18 mouse cellular contexts compared by ENCODE assay signal in the genomic region with DNA sequence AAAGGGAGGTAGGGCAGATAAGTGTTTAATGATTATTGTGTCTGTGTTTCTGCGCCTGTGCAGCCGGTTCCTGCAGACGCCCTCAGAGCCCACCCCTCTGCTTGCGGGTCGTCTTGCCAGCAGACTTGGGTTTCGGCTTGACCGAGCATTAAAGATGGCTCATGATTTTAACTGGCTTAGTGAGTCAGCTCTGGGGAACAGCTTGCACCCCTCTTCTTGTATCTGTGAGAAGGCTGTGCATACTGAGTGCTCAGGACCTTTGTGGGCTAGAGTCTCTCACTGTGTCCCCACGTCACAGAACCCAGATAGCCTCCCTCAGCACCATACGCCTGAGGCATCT. TPM values are rescaled to one million over a fixed set of nuclear protein-coding genes. Genes with fewer than 3 reads are reported as not detected.
A peak's percentile ranks its signal among the peaks of the same experiment; 100 is the strongest.
DNase-seq lines count a peak whose midpoint lies in the region; ATAC-seq and TF ChIP-seq lines count a peak whose summit lies in the region.
"Had no signal": no experiment of that assay in that cellular context is flagged by ENCODE, and none has a peak within 500 bp of the region (broad histone marks: within the 10 kb centered on the region; RNA-seq: fewer than 3 reads in every experiment).

No protein-coding gene starts in this region.

- no peaks in the 10 kb centered on the region for H3K27me3 ChIP-seq in heart, embryonic 15.5 days
- H3K27me3 ChIP-seq in heart, adult 2 months (ENCODE audit: control insufficient read depth, insufficient read depth, low read length): no peaks in the 10 kb centered on the region
- H3K27me3 ChIP-seq in Patski: no peaks in the 10 kb centered on the region
- H3K27me3 ChIP-seq in embryonic facial prominence, embryonic 13.5 days: no peaks in the 10 kb centered on the region
- no peaks in the 10 kb centered on the region for H3K27me3 ChIP-seq in limb, embryonic 13.5 days

- no peak overlapping the region for H3K4me3 ChIP-seq in heart, embryonic 15.5 days
- no peak overlapping the region for H3K4me3 ChIP-seq in heart, adult 2 months
- no peak overlapping the region for H3K4me3 ChIP-seq in embryonic facial prominence, embryonic 13.5 days
- H3K4me3 ChIP-seq in limb, embryonic 13.5 days: no peak overlapping the region
- H3K4me3 ChIP-seq: erythroblast, embryonic 14.5 days; heart, embryonic 12.5 days; layer of hippocampus, adult 2 months had no signal

- no peak for TF ChIP-seq CTCF in heart, adult 2 months (IDR thresholded peaks at IDR 0.05)
- no peak for TF ChIP-seq CTCF in Patski (IDR thresholded peaks at IDR 0.05)

- no peaks in the 10 kb centered on the region for H3K9me3 ChIP-seq in heart, embryonic 15.5 days (replicated peaks)
- no peaks in the 10 kb centered on the region for H3K9me3 ChIP-seq in embryonic facial prominence, embryonic 13.5 days
- H3K9me3 ChIP-seq in limb, embryonic 13.5 days: no peaks in the 10 kb centered on the region
- H3K9me3 ChIP-seq: heart, embryonic 12.5 days had no signal

- H3K9ac ChIP-seq in heart, embryonic 15.5 days: no peak overlapping the region
- no peak overlapping the region for H3K9ac ChIP-seq in heart, adult 2 months (ENCODE audit: low read depth, low read length)
- peak overlapping the region; percentile 46; the same call in 1 of the 2 replicates for H3K9ac ChIP-seq in embryonic facial prominence, embryonic 13.5 days
- peak overlapping the region; percentile 26; the same call in 1 of the 2 replicates for H3K9ac ChIP-seq in limb, embryonic 13.5 days
- H3K9ac ChIP-seq: heart, embryonic 12.5 days had no signal

- H3K27ac ChIP-seq in heart, embryonic 15.5 days: peak overlapping the region; percentile 29; the same call in 1 of the 2 replicates
- no peak overlapping the region for H3K27ac ChIP-seq in heart, adult 2 months
- peak overlapping the region; percentile 95 for H3K27ac ChIP-seq in embryonic facial prominence, embryonic 13.5 days
- peak overlapping the region; percentile 86 for H3K27ac ChIP-seq in limb, embryonic 13.5 days
- H3K27ac ChIP-seq: layer of hippocampus, adult 2 months had no signal

- no peak overlapping the region for H3K4me2 ChIP-seq in heart, embryonic 15.5 days
- peak overlapping the region; percentile 38; the same call in 1 of the 2 replicates for H3K4me2 ChIP-seq in embryonic facial prominence, embryonic 13.5 days
- H3K4me2 ChIP-seq in limb, embryonic 13.5 days (replicated peaks): 0 out of 2 replicates have a peak overlapping the region, but pooled peaks have one; percentile 9
- H3K4me2 ChIP-seq: heart, embryonic 12.5 days had no signal

- H3K36me3 ChIP-seq in heart, embryonic 15.5 days: no peaks in the 10 kb centered on the region
- H3K36me3 ChIP-seq in heart, adult 2 months (ENCODE audit: control insufficient read depth, insufficient read depth, low read length): no peaks in the 10 kb centered on the region
- H3K36me3 ChIP-seq in embryonic facial prominence, embryonic 13.5 days: no peaks in the 10 kb centered on the region
- H3K36me3 ChIP-seq in limb, embryonic 13.5 days: no peaks in the 10 kb centered on the region
- H3K36me3 ChIP-seq: heart, embryonic 12.5 days had no signal

- POLR2A ChIA-PET in Patski (lab: Charles Lee): no interaction called here

- intact Hi-C loops in heart, adult 2 months (cut with DNase I): no loop called here

- CTCF ChIA-PET in Patski (lab: Charles Lee): no interaction called here

- TF ChIP-seq EP300 in heart, adult 2 months (IDR thresholded peaks at IDR 0.05; ENCODE audit: insufficient read depth, low read depth, low read length): no peak

- in situ Hi-C loops in Patski (cut with MboI; ENCODE audit: low pct_unique_long_range_greater_than_20kb): loop anchor here (25.0 kb wide), 1 partner anchor 1738 kb away; the partner anchor contains the start of genes Kcnab2 and Nphp4

- WGBS in heart, embryonic 15.5 days: 67% methylated on average over 9 of the region's 9 CpGs
- WGBS in heart, adult 2 months: 85% methylated on average over 9 of the region's 9 CpGs
- 21% methylated on average over 9 of the region's 9 CpGs for WGBS in embryonic facial prominence, embryonic 13.5 days
- WGBS in limb, embryonic 13.5 days: 21% methylated on average over 9 of the region's 9 CpGs

- DNase-seq in heart, adult 2 months: no peak
- peak; percentile 85 for DNase-seq in Patski (ENCODE audit: low read depth, low spot score)
- DNase-seq in gastrocnemius, adult 18-20 months (ENCODE audit: low spot score): no peak
- DNase-seq in adrenal gland, adult (ENCODE audit: inconsistent age in 2 of 2, low spot score in 1 of 2): no peak
- DNase-seq in cerebellum, adult 8-10 months: no peak
- DNase-seq: adrenal gland, postnatal 36 days; B cell, adult 2 months; cerebellum, adult 9-10 months; lung, adult 18-20 months; right cerebral cortex, adult 18-20 months; thymus, adult 2 months had no signal

- TF ChIP-seq POLR2A in heart, adult 2 months (IDR thresholded peaks at IDR 0.05; ENCODE audit: insufficient read depth, low read depth, low read length): no peak

- peaks cover 65% of the 10 kb centered on the region for H3K4me1 ChIP-seq in heart, embryonic 15.5 days (replicated peaks)
- peaks cover 33% of the 10 kb centered on the region for H3K4me1 ChIP-seq in heart, adult 2 months (ENCODE audit: control insufficient read depth, insufficient read depth, low read length)
- peaks cover 71% of the 10 kb centered on the region for H3K4me1 ChIP-seq in embryonic facial prominence, embryonic 13.5 days
- peaks cover 51% of the 10 kb centered on the region for H3K4me1 ChIP-seq in limb, embryonic 13.5 days

- H3K79me2 ChIP-seq in heart, adult 2 months (replicated peaks; ENCODE audit: control insufficient read depth, insufficient read depth, low read length): no peaks in the 10 kb centered on the region

- ATAC-seq in heart, embryonic 15.5 days (replicated peaks; ENCODE audit: insufficient number of reproducible peaks, insufficient read depth, low FRiP score, low read depth): no peak
- peak; percentile 79 for ATAC-seq in Patski
- no peak for ATAC-seq in embryonic facial prominence, embryonic 13.5 days (ENCODE audit: insufficient number of reproducible peaks, insufficient read depth, low FRiP score, low TSS enrichment, low read depth)
- no peak for ATAC-seq in limb, embryonic 13.5 days (ENCODE audit: low FRiP score, low read depth)

RNA-seq across cellular contexts. Expression of gene Megf6, which starts 54.4 kb away (rescaled TPM):
- 31.5 and 47.7 TPM in 2 replicates for polyA plus RNA-seq in heart, embryonic 15.5 days (2015; fragmentation: Nextera tagmentation; extraction: Ambion mirVana)
- total RNA-seq in heart, adult 2 months (2021): 1 to 10 TPM; 4.1 to 4.9 TPM
- 4.3 and 4.5 TPM in 2 replicates for polyA plus RNA-seq in heart, adult 2 months (2012; rRNA removed)
- polyA plus RNA-seq in Patski (2021): 2.0 TPM
- 99.7 and 104 TPM in 2 replicates for polyA plus RNA-seq in embryonic facial prominence, embryonic 13.5 days (2015; fragmentation: Nextera tagmentation; extraction: Ambion mirVana)
- polyA plus RNA-seq in limb, embryonic 13.5 days (2015; fragmentation: Nextera tagmentation; extraction: Ambion mirVana): 61.7 and 70.0 TPM in 2 replicates
- total RNA-seq in gastrocnemius, adult 18-20 months (2021): under 1 TPM; 0.25 to 0.40 TPM
- total RNA-seq: neutrophil, adult 5-6 weeks had no signal

Comparison
In these comparisons a context has a peak if more than half of its experiments do, and no peak if none do; other contexts are left out.
1. H3K9ac ChIP-seq: peak in embryonic facial prominence, embryonic 13.5 days (single experiment) and limb, embryonic 13.5 days (single experiment); none in heart, embryonic 15.5 days (single experiment) and heart, adult 2 months (single experiment).